Mouse (Mus musculus) CH12F3 (cell line): Measurements from ENCODE around the gene Anp32e.

ENCODE experiments used
- in situ Hi-C: fragments of 300-500 bp; cut with MboI; formaldehyde crosslinking; loops from 2 replicates; pipeline ENCODE4 v1.14.3; 2020; ENCODE audit warnings: low sequenced_read_pairs

Anp32e gene

DNA sequence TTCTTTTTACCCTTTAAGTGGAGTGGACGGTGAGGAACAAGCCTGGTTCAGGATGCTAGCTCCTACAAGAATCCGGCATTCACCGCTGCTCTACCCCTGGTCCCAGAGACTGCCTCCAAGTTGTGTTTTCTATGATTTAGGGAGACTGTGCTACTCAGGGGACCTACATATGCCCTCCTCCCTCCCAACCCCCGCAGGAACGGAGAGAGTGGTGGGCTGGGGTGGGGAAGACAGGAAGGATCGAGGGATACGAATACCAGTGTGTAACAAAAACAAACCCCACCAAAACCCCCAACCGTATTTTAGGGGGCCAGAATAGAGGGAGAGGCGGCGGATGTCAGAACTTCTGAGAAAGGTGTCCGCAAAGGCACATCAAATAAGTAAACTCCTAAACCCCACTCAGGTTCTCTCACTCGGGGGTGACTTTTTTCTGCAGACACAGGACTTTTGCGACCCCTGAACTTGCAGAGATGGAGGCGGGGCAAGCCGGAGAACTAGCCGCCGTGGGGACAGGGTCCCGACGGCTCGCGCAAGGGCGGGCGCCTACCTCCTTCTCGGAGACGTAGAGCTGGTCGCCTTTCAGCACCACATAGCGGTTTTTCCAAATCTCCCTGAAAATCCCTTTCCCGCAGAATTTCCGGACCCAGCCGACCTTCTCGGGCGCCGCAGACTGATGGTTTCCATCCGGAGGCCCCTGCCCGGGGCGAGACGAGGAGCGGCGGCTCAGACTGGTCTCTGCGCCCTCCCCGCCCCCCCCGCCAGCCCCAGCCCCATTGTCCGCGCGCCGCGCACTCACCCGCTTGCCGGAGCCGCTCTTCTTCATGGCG lies 66.1 kb downstream of the Anp32e start:
- in situ Hi-C loops, result no loop called here

DNA sequence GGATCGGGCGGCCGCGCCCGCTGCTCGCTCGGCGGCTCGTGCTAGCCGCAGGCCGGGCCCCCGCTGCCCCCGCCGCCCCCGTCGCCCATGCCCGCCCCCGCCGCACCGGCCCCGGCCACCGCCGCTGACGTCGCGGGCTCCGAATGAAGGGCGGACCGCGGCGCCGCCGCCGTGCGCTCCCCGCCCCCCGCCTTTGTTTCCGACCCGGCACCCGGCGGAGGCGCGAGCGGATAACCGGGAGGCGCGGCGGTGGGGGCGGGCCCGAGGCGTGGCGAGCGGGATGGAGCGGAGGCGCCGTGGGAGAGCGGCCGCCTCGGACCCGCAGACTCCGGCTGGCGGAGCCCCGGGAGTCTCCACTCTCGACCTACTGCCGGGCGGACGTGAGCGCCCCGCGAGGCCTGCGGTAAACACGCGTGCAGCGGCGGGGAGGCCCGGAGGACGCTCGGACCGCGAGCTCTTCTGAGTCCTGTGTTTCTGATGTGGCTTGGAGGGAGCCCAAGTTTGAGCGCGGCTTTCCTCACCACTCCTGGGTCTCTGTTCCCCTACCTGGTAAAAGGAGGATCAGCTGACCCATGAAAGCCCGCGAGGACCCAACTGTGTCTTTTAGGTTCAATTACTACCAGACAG lies 66.9 kb downstream of the Anp32e start, which contains the start of gene Plekho1:
Gene Plekho1, minus strand, starts transcription at position 200 of the 627 bp plus-strand sequence.
- in situ Hi-C loops, result no loop called here

DNA sequence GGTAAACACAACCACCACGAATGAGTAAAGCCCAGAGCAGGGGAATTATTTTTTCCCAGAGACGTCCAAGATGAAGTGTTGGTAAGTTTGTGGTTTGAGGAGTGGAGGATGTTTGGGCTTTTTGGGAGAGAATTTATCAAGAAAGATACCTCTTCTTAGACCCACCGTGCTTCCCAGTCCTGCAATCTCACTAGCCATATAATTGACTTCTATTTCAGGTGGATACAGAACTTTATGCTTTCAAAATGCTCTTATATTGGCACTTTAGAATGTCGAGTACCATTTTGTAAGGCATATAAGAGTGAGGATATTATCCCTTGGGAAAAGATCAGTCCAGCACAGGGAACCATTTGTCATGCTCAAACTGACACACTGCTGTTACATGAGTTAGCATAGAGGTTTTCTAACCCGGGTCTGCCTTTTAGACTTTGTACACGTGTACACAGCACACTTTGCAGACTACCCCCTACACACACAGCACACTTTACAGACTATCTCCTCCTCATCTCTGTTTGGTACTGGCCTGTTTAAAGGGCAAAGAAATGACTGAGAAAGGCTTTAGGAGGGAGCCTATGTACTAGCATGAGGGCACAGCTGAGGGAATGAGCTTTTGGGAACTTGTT lies 67.5 kb downstream of the Anp32e start:
- in situ Hi-C loops, result no loop called here
